Mouse (Mus musculus): ENCODE measurements around the gene Gpr179. TPM values are rescaled to one million over a fixed set of nuclear protein-coding genes. Genes with fewer than 3 reads are reported as not detected.

The Gpr179 gene
- polyA plus RNA-seq, 1 experiment from 2014 or later = 0.25 TPM

DNA sequence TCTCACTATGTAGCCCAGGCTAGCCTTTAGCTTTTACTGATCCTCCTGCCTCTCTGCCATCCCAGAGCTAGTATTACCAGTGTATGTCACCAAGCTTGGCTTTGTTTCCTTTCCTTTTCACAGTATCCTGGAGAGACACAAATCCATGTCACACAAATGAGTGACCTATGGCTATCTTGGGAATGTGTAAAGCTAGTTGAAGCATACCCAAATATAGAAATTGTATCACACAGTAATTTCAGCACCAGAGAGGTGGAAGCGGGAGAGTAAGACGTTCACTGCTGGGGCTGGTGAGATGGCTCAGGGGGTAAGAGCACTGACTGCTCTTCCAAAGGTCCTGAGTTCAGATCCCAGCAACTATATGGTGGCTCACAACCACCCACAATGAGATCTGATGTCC lies 51.9 kb downstream of the Gpr179 start:
- Histone ChIP-seq H3K4me3 (no peak overlapping the region), H3K4me1 (peaks cover 8% of the 10 kb centered on the region), H3K9ac (no peak overlapping the region), H3K36me3 (ENCODE audit: poor library complexity, severe bottlenecking) (no peaks in the 10 kb centered on the region), H3K27ac (no peak overlapping the region), H3K4me2 (no peak overlapping the region), H3K9me3 (replicated peaks) (no peaks in the 10 kb centered on the region), H3K27me3 (no peaks in the 10 kb centered on the region)
- 97% methylated on average over 2 of the region's 2 CpGs for WGBS
- no peak for ATAC-seq

DNA sequence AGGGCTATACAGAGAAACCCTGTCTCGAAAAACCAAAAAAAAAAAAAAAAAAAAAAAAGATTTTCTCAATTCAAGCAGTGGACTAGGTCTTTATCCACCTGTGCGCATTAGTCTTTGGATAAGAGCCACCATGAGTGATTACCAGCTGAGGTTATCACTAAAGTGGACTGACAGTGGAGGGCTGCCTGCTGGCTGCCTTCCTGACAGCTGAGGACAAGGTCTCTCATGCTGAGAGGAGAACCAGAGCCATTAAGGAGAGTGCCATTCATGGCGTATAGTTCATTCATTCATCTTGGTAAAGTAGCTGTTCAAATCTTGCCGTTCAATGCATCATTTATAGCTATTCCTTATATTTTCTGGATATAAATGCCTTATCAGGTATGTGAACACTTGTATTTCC lies 55.3 kb downstream of the Gpr179 start:
- H3K9ac ChIP-seq = no peak overlapping the region
- no peak overlapping the region for H3K27ac ChIP-seq
- H3K9me3 ChIP-seq (replicated peaks) = no peaks in the 10 kb centered on the region
- no peak overlapping the region for H3K4me2 ChIP-seq
- H3K36me3 ChIP-seq (ENCODE audit: poor library complexity, severe bottlenecking) = no peaks in the 10 kb centered on the region
- no peak overlapping the region for H3K4me3 ChIP-seq
- no peaks in the 10 kb centered on the region for H3K27me3 ChIP-seq
- no peak for ATAC-seq
- 94% methylated on average over 3 of the region's 4 CpGs for WGBS
- no peaks in the 10 kb centered on the region for H3K4me1 ChIP-seq

DNA sequence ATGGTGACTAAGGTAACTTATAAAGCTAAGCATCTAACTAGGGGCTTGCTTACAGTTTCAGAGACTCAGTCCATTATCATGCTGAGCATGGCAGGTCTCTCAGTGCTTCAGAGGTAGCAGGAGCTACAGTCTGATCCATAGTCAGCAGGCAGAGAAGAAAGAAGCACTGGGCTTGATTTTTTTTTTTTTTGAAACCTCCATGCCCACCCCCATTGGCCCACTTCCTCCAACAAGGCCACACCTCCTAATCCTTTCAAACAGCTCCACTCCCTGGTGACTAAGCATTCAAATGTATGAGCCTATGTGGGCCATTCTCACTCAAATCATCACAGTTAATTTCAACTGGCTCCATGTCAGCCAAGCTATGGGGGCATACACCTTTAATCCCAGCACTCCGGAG lies 59.1 kb downstream of the Gpr179 start:
- H3K4me1 ChIP-seq = peaks cover 9% of the 10 kb centered on the region
- no peaks in the 10 kb centered on the region for H3K36me3 ChIP-seq (ENCODE audit: poor library complexity, severe bottlenecking)
- no peak overlapping the region for H3K4me2 ChIP-seq
- H3K27ac ChIP-seq = no peak overlapping the region
- H3K27me3 ChIP-seq = no peaks in the 10 kb centered on the region
- WGBS = 100% methylated on average over 1 of the region's 1 CpGs
- H3K4me3 ChIP-seq = no peak overlapping the region
- no peak for ATAC-seq
- no peak overlapping the region for H3K9ac ChIP-seq
- H3K9me3 ChIP-seq (replicated peaks) = no peaks in the 10 kb centered on the region

DNA sequence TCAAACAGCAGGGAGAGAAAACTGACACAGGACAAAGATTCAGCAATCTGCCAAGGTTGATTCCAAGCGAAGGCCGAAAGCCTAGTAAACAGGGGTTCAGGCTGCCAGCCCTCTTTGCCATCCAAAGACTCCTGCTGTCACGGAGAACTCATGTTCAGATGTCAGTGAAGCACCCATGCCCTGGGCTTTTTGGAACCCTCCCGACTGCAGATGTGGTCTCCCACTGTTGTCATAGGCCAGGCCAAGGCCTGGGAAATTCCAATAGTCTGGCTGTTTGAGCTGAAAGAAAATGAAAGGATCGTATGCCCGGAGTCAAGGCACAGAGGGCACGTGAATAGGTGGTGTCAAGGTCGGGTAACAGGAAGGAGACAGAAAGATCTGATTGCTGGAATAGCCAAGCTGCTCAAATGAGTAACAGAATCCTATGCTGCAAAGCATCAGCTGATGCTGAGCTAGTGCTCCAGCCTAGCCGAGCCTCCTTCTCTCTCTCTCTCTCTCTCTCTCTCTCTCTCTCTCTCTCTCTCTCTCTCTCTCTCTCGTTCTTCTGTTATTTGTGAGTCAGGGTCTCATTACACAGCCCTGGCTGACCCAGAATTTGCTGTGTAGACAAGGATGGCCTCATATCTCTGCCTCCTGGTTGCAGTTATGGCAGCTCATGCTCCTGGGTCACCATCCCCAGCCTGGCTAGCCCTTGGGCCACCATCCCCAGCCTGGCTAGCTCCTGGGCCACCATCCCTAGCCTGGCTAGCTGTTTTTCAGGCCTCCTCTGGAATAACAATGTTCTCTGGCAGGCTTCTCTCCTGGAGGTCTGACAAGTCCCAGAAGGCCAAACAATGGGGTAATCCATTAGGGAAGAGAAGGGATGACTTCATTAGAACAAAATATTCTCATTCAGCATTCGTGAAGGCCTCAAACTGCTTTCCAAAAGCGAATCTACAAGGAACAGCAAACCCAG lies 62.3 kb downstream of the Gpr179 start:
- Histone ChIP-seq H3K27me3 (no peaks in the 10 kb centered on the region), H3K9ac (no peak overlapping the region; the same call in 1 of the 2 replicates)

DNA sequence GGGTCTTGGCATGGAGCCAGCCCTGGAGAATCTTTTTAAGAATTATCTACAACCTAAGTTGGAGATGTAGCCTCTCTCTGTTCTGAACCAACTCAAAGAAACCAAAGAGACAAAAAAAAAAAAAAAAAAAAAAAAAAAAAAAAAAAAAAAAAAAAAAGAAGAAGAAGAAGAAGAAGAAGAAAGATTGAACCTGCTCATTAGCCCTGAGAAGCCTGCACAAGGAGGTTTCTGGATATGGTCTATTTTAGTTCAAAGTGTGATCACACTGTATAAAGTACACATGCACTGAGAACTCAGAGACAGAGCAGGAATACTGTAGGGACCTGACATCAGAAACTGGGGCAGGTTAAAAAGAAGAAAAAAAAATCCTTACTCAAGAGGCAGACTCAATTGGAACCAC lies 64.2 kb downstream of the Gpr179 start:
- Histone ChIP-seq H3K9me3 (replicated peaks) (no peaks in the 10 kb centered on the region), H3K27ac (no peak overlapping the region), H3K27me3 (no peaks in the 10 kb centered on the region), H3K4me3 (no peak overlapping the region), H3K36me3 (ENCODE audit: poor library complexity, severe bottlenecking) (no peaks in the 10 kb centered on the region), H3K4me2 (no peak overlapping the region), H3K9ac (no peak overlapping the region), H3K4me1 (peaks cover 9% of the 10 kb centered on the region)
- ATAC-seq = no peak

More for the DNA sequence above, 62.3 kb downstream of the Gpr179 start:
- peaks cover 9% of the 10 kb centered on the region for H3K4me1 ChIP-seq
- no peak overlapping the region for H3K27ac ChIP-seq
- H3K4me3 ChIP-seq = no peak overlapping the region
- H3K36me3 ChIP-seq (ENCODE audit: poor library complexity, severe bottlenecking) = no peaks in the 10 kb centered on the region
- 49% methylated on average over 12 of the region's 12 CpGs for WGBS
- H3K4me2 ChIP-seq = no peak overlapping the region
- H3K9me3 ChIP-seq (replicated peaks) = no peaks in the 10 kb centered on the region
- ATAC-seq = no peak

DNA sequence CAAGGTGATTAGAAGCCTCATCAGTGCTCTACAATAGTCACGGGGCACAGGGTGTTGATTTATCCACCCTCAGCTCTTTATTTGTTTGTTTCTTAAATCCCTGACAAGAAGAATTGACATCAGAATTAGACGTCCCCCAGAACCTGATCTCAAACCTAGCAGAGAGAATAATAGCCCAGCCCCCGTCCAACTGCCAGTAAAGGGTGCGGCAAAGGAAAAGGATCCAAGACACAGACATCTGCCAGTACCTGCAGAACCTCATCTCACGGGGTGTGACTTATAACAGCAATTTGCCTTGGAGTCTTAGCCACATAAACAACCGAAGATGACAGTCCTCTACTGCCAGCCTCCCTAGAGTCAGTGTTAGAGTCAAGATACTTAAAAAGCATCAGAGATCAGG lies 64.9 kb downstream of the Gpr179 start:
- no peak overlapping the region for H3K9ac ChIP-seq
- H3K9me3 ChIP-seq (replicated peaks) = no peaks in the 10 kb centered on the region
- H3K4me1 ChIP-seq = peaks cover 9% of the 10 kb centered on the region
- H3K27me3 ChIP-seq = no peaks in the 10 kb centered on the region
- no peak overlapping the region for H3K4me3 ChIP-seq
- WGBS = 50% methylated on average over 6 of the region's 6 CpGs
- no peak overlapping the region for H3K27ac ChIP-seq
- H3K36me3 ChIP-seq (ENCODE audit: poor library complexity, severe bottlenecking) = no peaks in the 10 kb centered on the region
- ATAC-seq = no peak
- no peak overlapping the region for H3K4me2 ChIP-seq

DNA sequence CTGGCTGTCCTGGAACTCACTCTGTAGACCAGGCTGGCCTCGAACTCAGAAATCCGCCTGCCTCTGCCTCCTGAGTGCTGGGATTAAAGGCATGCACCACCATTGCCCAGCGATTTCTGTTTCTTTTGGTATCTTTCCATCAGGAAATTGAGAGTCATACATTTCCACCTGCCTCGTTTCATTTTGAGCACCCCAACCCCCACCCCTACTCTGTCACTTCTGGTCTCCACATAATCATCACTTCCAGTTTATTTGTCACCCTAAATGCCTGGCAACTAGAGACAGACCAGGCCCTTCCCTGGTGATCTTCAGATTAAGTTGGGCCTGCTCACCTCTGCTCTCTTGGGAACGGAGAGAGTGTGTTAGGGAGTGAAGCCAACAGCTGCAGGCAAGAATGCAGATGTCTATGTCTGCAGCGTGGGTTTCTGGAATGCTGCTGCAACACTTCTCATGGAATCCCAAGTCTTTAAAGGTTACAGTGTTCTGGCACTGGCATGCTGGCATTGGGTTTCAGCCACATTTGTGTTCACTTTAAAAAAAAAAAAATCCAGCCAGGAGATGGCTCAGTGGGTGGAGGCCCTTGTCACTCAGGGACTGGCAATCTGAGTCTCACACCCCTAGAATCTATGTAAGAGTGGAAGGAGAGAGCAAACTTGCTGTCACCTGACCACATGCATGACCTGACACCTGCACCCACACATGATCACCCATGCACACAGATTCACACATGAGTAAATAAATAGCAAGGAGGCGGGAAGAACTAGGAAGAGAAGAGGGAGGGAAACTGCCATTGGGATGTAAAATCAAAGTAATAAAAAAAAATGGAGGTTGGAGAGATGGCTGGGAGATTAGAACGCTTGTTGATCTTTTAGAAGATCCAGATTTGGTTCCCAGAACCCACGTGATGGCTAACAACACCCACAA lies 65.8 kb downstream of the Gpr179 start:
- WGBS = 82% methylated on average over 9 of the region's 9 CpGs

DNA sequence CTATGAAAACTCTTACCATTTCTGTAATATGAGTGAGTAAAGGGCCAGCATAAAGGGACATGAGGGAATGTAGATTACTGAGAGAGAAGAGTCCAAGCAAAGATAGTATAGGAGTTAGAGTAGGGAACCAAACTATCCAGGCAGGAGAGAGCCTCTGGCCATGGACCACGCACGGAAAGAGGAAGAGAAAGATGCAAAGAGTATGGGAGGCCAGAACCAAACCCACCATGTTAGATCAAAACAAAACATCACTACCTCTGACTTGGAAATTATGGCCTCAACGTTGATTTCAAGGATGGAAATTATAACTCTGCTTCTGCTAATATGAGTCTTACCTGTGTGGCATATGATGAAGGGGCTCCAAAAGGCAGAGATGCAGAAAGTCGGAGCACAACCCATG lies 67.0 kb downstream of the Gpr179 start:
- Histone ChIP-seq H3K27me3 (no peaks in the 10 kb centered on the region), H3K9me3 (replicated peaks) (no peaks in the 10 kb centered on the region), H3K9ac (no peak overlapping the region), H3K36me3 (ENCODE audit: poor library complexity, severe bottlenecking) (no peaks in the 10 kb centered on the region), H3K4me1 (peaks cover 6% of the 10 kb centered on the region), H3K4me2 (no peak overlapping the region), H3K4me3 (no peak overlapping the region), H3K27ac (no peak overlapping the region)
- no peak for ATAC-seq
- WGBS = 73% methylated on average over 4 of the region's 4 CpGs

More for the DNA sequence above, 65.8 kb downstream of the Gpr179 start:
- H3K27ac ChIP-seq = no peak overlapping the region
- no peaks in the 10 kb centered on the region for H3K9me3 ChIP-seq (replicated peaks)
- H3K4me3 ChIP-seq = no peak overlapping the region
- no peak overlapping the region for H3K9ac ChIP-seq
- peaks cover 9% of the 10 kb centered on the region for H3K4me1 ChIP-seq
- no peaks in the 10 kb centered on the region for H3K27me3 ChIP-seq
- no peaks in the 10 kb centered on the region for H3K36me3 ChIP-seq (ENCODE audit: poor library complexity, severe bottlenecking)
- no peak for ATAC-seq
- H3K4me2 ChIP-seq = no peak overlapping the region

DNA sequence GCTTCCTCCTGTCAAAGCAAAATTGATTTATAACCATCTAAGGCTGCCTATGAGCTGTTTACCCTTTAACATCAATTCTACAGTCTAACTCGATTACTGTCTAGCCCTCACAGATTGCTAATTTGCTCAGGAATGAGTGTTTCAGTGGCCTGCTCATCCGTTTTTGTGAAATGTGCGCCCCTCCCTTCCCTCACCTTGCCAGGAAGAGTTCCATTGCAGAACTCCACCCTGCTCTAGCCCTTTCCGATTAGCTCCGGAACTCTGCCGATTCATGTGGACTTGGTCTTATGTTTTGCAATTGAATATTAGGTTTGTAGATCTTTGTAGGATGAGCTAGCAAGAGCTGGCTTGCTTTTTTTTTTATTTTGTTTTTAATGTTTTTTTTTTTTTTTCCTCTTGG lies 69.7 kb downstream of the Gpr179 start:
- no peak for ATAC-seq
- no peak overlapping the region for H3K9ac ChIP-seq
- H3K27ac ChIP-seq = no peak overlapping the region
- no peaks in the 10 kb centered on the region for H3K9me3 ChIP-seq (replicated peaks)
- H3K27me3 ChIP-seq = no peaks in the 10 kb centered on the region
- peaks cover 16% of the 10 kb centered on the region for H3K4me1 ChIP-seq
- 88% methylated on average over 6 of the region's 6 CpGs for WGBS
- H3K4me3 ChIP-seq = no peak overlapping the region
- no peaks in the 10 kb centered on the region for H3K36me3 ChIP-seq (ENCODE audit: poor library complexity, severe bottlenecking)
- no peak overlapping the region for H3K4me2 ChIP-seq

Other genes with a start within 250 kb of the Gpr179 start
- gene Tbx21, start 236.7 kb downstream of the Gpr179 start, polyA plus RNA-seq (2015; fragmentation: Nextera tagmentation; extraction: Ambion mirVana) = 0.27 and 0.31 TPM in 2 replicates
- gene Tbkbp1, start 200.6 kb downstream of the Gpr179 start, polyA plus RNA-seq (2015; fragmentation: Nextera tagmentation; extraction: Ambion mirVana) = 4.5 and 5.0 TPM in 2 replicates
- gene Kpnb1, start 164.2 kb downstream of the Gpr179 start, polyA plus RNA-seq (2015; fragmentation: Nextera tagmentation; extraction: Ambion mirVana) = 50.5 and 61.8 TPM in 2 replicates
- 131 and 140 TPM in 2 replicates for gene Npepps, start 71.4 kb downstream of the Gpr179 start, polyA plus RNA-seq (2015; fragmentation: Nextera tagmentation; extraction: Ambion mirVana)
- gene Mrpl45, start 36.4 kb downstream of the Gpr179 start, polyA plus RNA-seq (2015; fragmentation: Nextera tagmentation; extraction: Ambion mirVana) = 47.4 and 49.1 TPM in 2 replicates
- 7.7 and 8.6 TPM in 2 replicates for gene Socs7, start 10.5 kb upstream of the Gpr179 start, polyA plus RNA-seq (2015; fragmentation: Nextera tagmentation; extraction: Ambion mirVana)
- 3.6 and 4.4 TPM in 2 replicates for gene Arhgap23, start 63.5 kb upstream of the Gpr179 start, polyA plus RNA-seq (2015; fragmentation: Nextera tagmentation; extraction: Ambion mirVana)
- 0.46 and 1.0 TPM in 2 replicates for gene 4933428G20Rik, start 148.3 kb upstream of the Gpr179 start, polyA plus RNA-seq (2015; fragmentation: Nextera tagmentation; extraction: Ambion mirVana)
- 5.6 and 6.4 TPM in 2 replicates for gene Srcin1, start 224.1 kb upstream of the Gpr179 start, polyA plus RNA-seq (2015; fragmentation: Nextera tagmentation; extraction: Ambion mirVana)